Mouse (Mus musculus): Measurements from ENCODE around the gene Gm20388. TPM values are rescaled to one million over a fixed set of nuclear protein-coding genes. Genes with fewer than 3 reads are reported as not detected.

The Gm20388 gene
- polyA plus RNA-seq, 1 experiment from 2014 or later: 12.4 TPM

DNA sequence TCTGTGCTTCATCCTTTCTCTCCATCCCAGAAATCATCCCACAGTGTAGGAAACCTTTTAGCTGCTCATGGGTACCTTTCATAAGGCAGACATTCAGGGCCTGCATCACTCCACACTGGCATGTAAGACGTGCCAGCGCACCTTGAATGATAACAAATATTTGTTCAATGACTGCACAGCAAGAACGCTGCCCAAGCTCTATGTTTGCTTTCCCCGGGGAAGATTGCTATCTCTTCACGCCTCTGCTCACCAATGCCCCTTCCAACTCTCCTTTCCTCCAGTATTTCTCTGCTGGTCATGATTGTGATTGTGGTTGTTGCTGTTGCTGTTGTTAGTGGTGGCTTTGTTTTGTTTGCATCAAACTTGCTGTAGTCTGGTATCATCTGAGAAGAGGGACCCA, 4292.3 kb downstream of the Gm20388 start:
- H3K9ac ChIP-seq (ENCODE audit: low read depth, low read length): no peak overlapping the region
- H3K9me3 ChIP-seq (ENCODE audit: control insufficient read depth, low read length): no peaks in the 10 kb centered on the region
- no peaks in the 10 kb centered on the region for H3K27me3 ChIP-seq (replicated peaks; ENCODE audit: control insufficient read depth, insufficient read depth, low read length)
- H3K4me1 ChIP-seq (ENCODE audit: control insufficient read depth, insufficient read depth, low read depth, low read length): no peaks in the 10 kb centered on the region
- ATAC-seq: no peak
- no peaks in the 10 kb centered on the region for H3K36me3 ChIP-seq (ENCODE audit: control insufficient read depth, insufficient read depth, low read length)
- no peak overlapping the region for H3K27ac ChIP-seq (ENCODE audit: low read depth, low read length)
- H3K4me2 ChIP-seq (ENCODE audit: low read length): no peak overlapping the region
- WGBS: 82% methylated on average over 5 of the region's 5 CpGs
- H3K4me3 ChIP-seq (ENCODE audit: low read length): no peak overlapping the region

- Histone ChIP-seq H3K27ac (ENCODE audit: low read depth, low read length) (no peak overlapping the region), H3K9ac (ENCODE audit: low read depth, low read length) (no peak overlapping the region), H3K4me1 (ENCODE audit: control insufficient read depth, insufficient read depth, low read depth, low read length) (no peaks in the 10 kb centered on the region), H3K9me3 (ENCODE audit: control insufficient read depth, low read length) (no peaks in the 10 kb centered on the region), H3K27me3 (replicated peaks; ENCODE audit: control insufficient read depth, insufficient read depth, low read length) (no peaks in the 10 kb centered on the region), H3K4me2 (ENCODE audit: low read length) (no peak overlapping the region), H3K36me3 (ENCODE audit: control insufficient read depth, insufficient read depth, low read length) (no peaks in the 10 kb centered on the region), H3K4me3 (ENCODE audit: low read length) (no peak overlapping the region)
- ATAC-seq: peak; percentile 80
- WGBS: 55% methylated on average over 13 of the region's 13 CpGs
These were observed 4293.5 kb downstream of the Gm20388 start for GRCm38 (mm10) chr8:124204001-124204601.

- ATAC-seq: no peak
- Histone ChIP-seq H3K4me1 (ENCODE audit: control insufficient read depth, insufficient read depth, low read depth, low read length) (no peaks in the 10 kb centered on the region), H3K36me3 (ENCODE audit: control insufficient read depth, insufficient read depth, low read length) (no peaks in the 10 kb centered on the region), H3K9ac (ENCODE audit: low read depth, low read length) (no peak overlapping the region), H3K27me3 (replicated peaks; ENCODE audit: control insufficient read depth, insufficient read depth, low read length) (no peaks in the 10 kb centered on the region), H3K4me3 (ENCODE audit: low read length) (no peak overlapping the region), H3K9me3 (ENCODE audit: control insufficient read depth, low read length) (no peaks in the 10 kb centered on the region), H3K27ac (ENCODE audit: low read depth, low read length) (no peak overlapping the region), H3K4me2 (ENCODE audit: low read length) (no peak overlapping the region)
- WGBS: 81% methylated on average over 2 of the region's 2 CpGs
These were observed 4301.5 kb downstream of the Gm20388 start for GRCm38 (mm10) chr8:124212148-124212547.

DNA sequence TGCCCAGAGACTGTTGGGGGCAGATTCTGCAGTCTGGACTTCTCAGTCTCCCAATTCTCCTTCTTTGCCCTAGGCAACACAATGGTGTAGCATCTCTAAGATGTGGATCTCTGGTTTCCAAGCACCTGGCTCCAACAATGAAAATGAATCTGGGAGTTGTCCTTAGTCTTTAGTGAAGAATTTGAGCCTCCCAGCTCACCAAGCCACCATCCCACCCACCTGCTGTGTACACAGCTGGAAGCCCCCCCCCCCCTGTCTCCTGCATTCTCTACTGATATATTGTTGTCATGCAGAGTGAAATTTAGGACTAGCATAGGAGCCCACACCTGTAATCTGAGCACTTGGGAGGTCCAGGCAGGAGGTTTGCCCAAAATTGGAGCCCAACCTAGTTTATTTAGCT, 4306.3 kb downstream of the Gm20388 start:
- Histone ChIP-seq H3K4me1 (ENCODE audit: control insufficient read depth, insufficient read depth, low read depth, low read length) (no peaks in the 10 kb centered on the region), H3K27me3 (replicated peaks; ENCODE audit: control insufficient read depth, insufficient read depth, low read length) (no peaks in the 10 kb centered on the region), H3K36me3 (ENCODE audit: control insufficient read depth, insufficient read depth, low read length) (no peaks in the 10 kb centered on the region), H3K4me3 (ENCODE audit: low read length) (no peak overlapping the region), H3K27ac (ENCODE audit: low read depth, low read length) (no peak overlapping the region), H3K9me3 (ENCODE audit: control insufficient read depth, low read length) (no peaks in the 10 kb centered on the region), H3K9ac (ENCODE audit: low read depth, low read length) (no peak overlapping the region), H3K4me2 (ENCODE audit: low read length) (no peak overlapping the region)
- ATAC-seq: no peak

- ATAC-seq: no peak
These were observed 4319.2 kb downstream of the Gm20388 start for GRCm38 (mm10) chr8:124229883-124230282.

DNA sequence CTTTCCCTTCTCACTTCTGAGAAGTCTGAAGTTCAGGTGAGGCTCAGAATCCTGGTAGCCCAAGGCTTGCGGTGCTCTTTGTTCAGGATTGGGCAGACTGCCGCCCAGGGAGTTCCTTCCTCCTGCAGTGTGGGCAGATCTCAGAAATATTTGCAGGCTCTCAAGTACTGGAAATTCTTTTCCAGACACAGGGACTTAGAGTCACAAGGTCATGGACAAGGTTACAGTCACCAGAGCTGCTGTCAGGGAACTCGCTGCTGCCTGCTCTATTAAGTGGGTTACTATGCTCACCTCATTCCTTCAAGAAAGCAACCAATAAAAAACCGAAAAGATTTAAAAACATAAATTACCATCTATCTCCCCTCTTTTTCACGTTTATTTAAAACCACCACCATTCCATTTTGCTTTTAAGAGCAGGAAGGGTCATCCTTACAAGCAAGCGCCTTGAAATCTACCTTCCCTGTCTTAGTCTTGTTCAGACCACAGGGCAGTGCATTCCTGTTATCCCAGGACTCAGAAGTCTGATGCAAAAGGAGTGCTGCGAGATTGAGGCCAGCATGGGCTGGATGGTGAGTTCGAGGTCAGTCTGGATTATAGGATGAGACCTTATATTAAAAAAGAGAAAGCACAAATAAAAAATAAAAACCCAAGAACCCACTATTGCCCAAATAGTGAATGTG, 4320.0 kb downstream of the Gm20388 start:
- no peaks in the 10 kb centered on the region for H3K9me3 ChIP-seq (ENCODE audit: control insufficient read depth, low read length)
- 47% methylated on average over 8 of the region's 8 CpGs for WGBS
- H3K4me2 ChIP-seq (ENCODE audit: low read length): peak overlapping the region; percentile 64
- H3K9ac ChIP-seq (ENCODE audit: low read depth, low read length): peak overlapping the region; percentile 95
- no peak for ATAC-seq
- no peaks in the 10 kb centered on the region for H3K36me3 ChIP-seq (ENCODE audit: control insufficient read depth, insufficient read depth, low read length)
- H3K4me3 ChIP-seq (ENCODE audit: low read length): peak overlapping the region; percentile 97
- no peaks in the 10 kb centered on the region for H3K27me3 ChIP-seq (replicated peaks; ENCODE audit: control insufficient read depth, insufficient read depth, low read length)
- H3K27ac ChIP-seq (ENCODE audit: low read depth, low read length): peak overlapping the region; percentile 48
- H3K4me1 ChIP-seq (ENCODE audit: control insufficient read depth, insufficient read depth, low read depth, low read length): peaks cover 27% of the 10 kb centered on the region

More at GRCm38 (mm10) chr8:124229883-124230282, 4319.2 kb downstream of the Gm20388 start:
- Histone ChIP-seq H3K27ac (ENCODE audit: low read depth, low read length) (no peak overlapping the region), H3K4me1 (ENCODE audit: control insufficient read depth, insufficient read depth, low read depth, low read length) (peaks cover 27% of the 10 kb centered on the region), H3K36me3 (ENCODE audit: control insufficient read depth, insufficient read depth, low read length) (no peaks in the 10 kb centered on the region), H3K4me2 (ENCODE audit: low read length) (no peak overlapping the region), H3K4me3 (ENCODE audit: low read length) (no peak overlapping the region), H3K27me3 (replicated peaks; ENCODE audit: control insufficient read depth, insufficient read depth, low read length) (no peaks in the 10 kb centered on the region), H3K9ac (ENCODE audit: low read depth, low read length) (no peak overlapping the region), H3K9me3 (ENCODE audit: control insufficient read depth, low read length) (no peaks in the 10 kb centered on the region)
- WGBS: 74% methylated on average over 2 of the region's 2 CpGs

DNA sequence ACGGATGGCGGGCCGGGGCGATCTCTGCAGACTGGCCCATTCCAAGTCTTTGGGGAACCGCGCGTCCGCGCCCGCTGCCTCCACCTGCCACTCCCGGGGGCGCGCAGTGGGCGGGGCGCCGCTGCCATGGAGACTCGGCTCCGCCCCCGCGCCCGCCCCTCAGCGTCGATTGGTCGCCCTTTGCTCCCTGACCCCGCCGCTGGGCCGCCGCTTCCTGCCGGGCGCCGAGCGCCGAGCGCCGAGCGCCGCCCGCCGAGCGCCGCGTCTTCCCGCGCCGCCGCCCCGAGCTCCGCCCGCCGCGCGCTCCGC, 4320.5 kb downstream of the Gm20388 start, which contains the start of gene Galnt2:
Gene Galnt2 (plus strand): TSS at position 216 of the 309 bp plus-strand sequence.
- Histone ChIP-seq H3K4me3 (ENCODE audit: low read length) (peak within 1 kb of the TSS; percentile 97), H3K27ac (ENCODE audit: low read depth, low read length) (peak within 1 kb of the TSS; percentile 84), H3K9me3 (ENCODE audit: control insufficient read depth, low read length) (no peaks in the 10 kb centered on the region), H3K36me3 (ENCODE audit: control insufficient read depth, insufficient read depth, low read length) (no peaks in the 10 kb centered on the region), H3K4me2 (ENCODE audit: low read length) (peak within 1 kb of the TSS; percentile 64), H3K27me3 (replicated peaks; ENCODE audit: control insufficient read depth, insufficient read depth, low read length) (no peaks in the 10 kb centered on the region), H3K9ac (ENCODE audit: low read depth, low read length) (peak within 1 kb of the TSS; percentile 95), H3K4me1 (ENCODE audit: control insufficient read depth, insufficient read depth, low read depth, low read length) (peaks cover 27% of the 10 kb centered on the region)
- ATAC-seq: peak; percentile 86
- under 1% methylated on average over 38 of the region's 53 CpGs for WGBS

GRCm38 (mm10) chr8:124231485-124232279, 4321.0 kb downstream of the Gm20388 start:
- peak overlapping the region; percentile 64 for H3K4me2 ChIP-seq (ENCODE audit: low read length)
- H3K4me1 ChIP-seq (ENCODE audit: control insufficient read depth, insufficient read depth, low read depth, low read length): peaks cover 27% of the 10 kb centered on the region
- peak overlapping the region; percentile 97 for H3K4me3 ChIP-seq (ENCODE audit: low read length)
- H3K27ac ChIP-seq (ENCODE audit: low read depth, low read length): peak overlapping the region; percentile 84
- under 1% methylated on average over 73 of the region's 83 CpGs for WGBS
- peak overlapping the region; percentile 95 for H3K9ac ChIP-seq (ENCODE audit: low read depth, low read length)
- no peaks in the 10 kb centered on the region for H3K27me3 ChIP-seq (replicated peaks; ENCODE audit: control insufficient read depth, insufficient read depth, low read length)
- H3K36me3 ChIP-seq (ENCODE audit: control insufficient read depth, insufficient read depth, low read length): no peaks in the 10 kb centered on the region
- peak; percentile 85 for ATAC-seq
- no peaks in the 10 kb centered on the region for H3K9me3 ChIP-seq (ENCODE audit: control insufficient read depth, low read length)

DNA sequence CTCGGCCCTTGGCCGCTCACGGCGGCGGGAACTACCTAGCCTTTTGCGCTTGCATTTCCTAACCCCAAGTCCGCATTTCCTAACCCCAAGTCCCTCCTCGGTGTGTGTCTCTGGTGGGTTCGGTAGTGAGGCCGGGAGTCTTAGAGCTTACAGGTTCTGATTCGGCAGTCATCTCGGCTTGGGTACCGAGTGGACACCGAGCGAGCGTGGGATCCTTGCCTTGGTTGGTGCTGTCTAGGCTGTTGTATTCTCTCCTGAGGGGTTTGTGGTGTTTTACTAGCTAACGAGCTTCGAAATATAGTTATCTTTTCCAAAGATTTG, 4321.6 kb downstream of the Gm20388 start:
- Histone ChIP-seq H3K36me3 (ENCODE audit: control insufficient read depth, insufficient read depth, low read length) (no peaks in the 10 kb centered on the region), H3K4me1 (ENCODE audit: control insufficient read depth, insufficient read depth, low read depth, low read length) (peaks cover 27% of the 10 kb centered on the region), H3K9me3 (ENCODE audit: control insufficient read depth, low read length) (no peaks in the 10 kb centered on the region), H3K4me2 (ENCODE audit: low read length) (peak overlapping the region; percentile 64), H3K27ac (ENCODE audit: low read depth, low read length) (no peak overlapping the region), H3K4me3 (ENCODE audit: low read length) (peak overlapping the region; percentile 97), H3K9ac (ENCODE audit: low read depth, low read length) (peak overlapping the region; percentile 95), H3K27me3 (replicated peaks; ENCODE audit: control insufficient read depth, insufficient read depth, low read length) (no peaks in the 10 kb centered on the region)
- ATAC-seq: no peak
- 1% methylated on average over 18 of the region's 18 CpGs for WGBS
